Mouse (Mus musculus): Measurements from ENCODE around the gene Gda.

- TF ChIP-seq CTCF (IDR thresholded peaks at IDR 0.05; ENCODE audit: extremely low read depth, insufficient read depth, low read length) (no peak), POLR2A (IDR thresholded peaks at IDR 0.05; ENCODE audit: extremely low read depth, insufficient read depth, low read length) (no peak)
Measured at GRCm38 (mm10) chr19:21415377-21415776, 57.9 kb downstream of the Gda start.

Data from cortical plate, adult 2 months (tissue).